Mouse (Mus musculus) spleen, adult 2 months (tissue): ENCODE data around the gene Gpalpp1.

Experiments used
- CTCF ChIP-seq: fragments of 200-500 bp; IDR thresholded peaks from 2 replicates; pipeline ENCODE4 v1.5.1; 2011; ENCODE audit warnings: mild to moderate bottlenecking, inconsistent platforms; ENCODE audit not compliant: insufficient read depth, insufficient read length, insufficient replicate concordance; ENCODE audit errors: extremely low read depth
- POLR2A ChIP-seq: fragments of 200-500 bp; IDR thresholded peaks from 2 replicates; pipeline ENCODE4 v1.6.1; 2011; ENCODE audit warnings: low read depth, low read length, inconsistent platforms

DNA sequence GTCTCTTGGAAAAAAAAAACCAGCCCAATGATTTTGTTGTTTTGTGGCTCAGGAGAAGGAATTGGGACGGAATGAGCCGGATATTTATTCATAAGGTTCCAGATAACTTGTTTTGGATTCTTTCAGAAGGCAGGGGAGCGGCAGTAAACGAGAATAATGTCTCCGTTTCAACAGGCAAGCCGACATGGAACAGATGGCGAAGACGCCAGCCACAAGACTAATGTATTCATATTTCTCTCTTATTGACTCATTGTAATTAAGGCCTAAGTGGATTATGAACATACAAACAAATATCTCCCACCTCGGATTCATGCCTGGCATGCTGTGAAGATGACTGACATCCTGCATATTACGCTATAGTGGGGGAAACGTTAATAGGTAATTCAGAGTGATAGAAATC, 56.8 kb downstream of the Gpalpp1 start:
- TF ChIP-seq POLR2A, result no peak
- no peak for TF ChIP-seq CTCF
